Mouse (Mus musculus) adrenal gland, adult (tissue): ENCODE measurements at regions not wholly inside any gene's neighbourhood (a gene's known extent, or its start where the extent isn't known, plus 50 kb on each side); places are given as distances from the start of the nearest gene placed in this dataset.

ENCODE experiments used
- DNase-seq, 2 experiments: peaks; one replicate each; pipeline ENCODE4 v3.0.0; 2022 to 2023; ENCODE audit warnings: low spot score in 1 of 2; ENCODE audit not compliant: inconsistent age in 2 of 2

GRCm38 (mm10) chr3:115467850-115468249 is 247.0 kb downstream of the S1pr1 start:
- DNase-seq = peak in 1 of 2 experiments; percentile 18

- no peak for DNase-seq
Observed at GRCm38 (mm10) chr3:115462623-115463022, 252.2 kb downstream of the S1pr1 start.
